Mouse (Mus musculus): ENCODE measurements around the gene Ppfibp2. TPM values are rescaled to one million over a fixed set of nuclear protein-coding genes. Genes with fewer than 3 reads are reported as not detected.

Ppfibp2 gene
- polyA plus RNA-seq, 2 experiments: 14.4 TPM

- Histone ChIP-seq H3K9ac (ENCODE audit: low read depth, low read length, severe bottlenecking) (no peak overlapping the region), H3K9me3 (ENCODE audit: control insufficient read depth, low read length) (no peaks in the 10 kb centered on the region), H3K4me1 (ENCODE audit: control insufficient read depth, insufficient read depth, low read length) (peaks cover 21% of the 10 kb centered on the region), H3K4me2 (replicated peaks; ENCODE audit: low read depth, low read length, severe bottlenecking) (no peak overlapping the region), H3K36me3 (ENCODE audit: control insufficient read depth, insufficient read depth, low read length) (no peaks in the 10 kb centered on the region; the same call in 1 of the 2 replicates), H3K27ac (replicated peaks; ENCODE audit: low read depth, low read length) (no peak overlapping the region), H3K27me3 (ENCODE audit: control insufficient read depth, insufficient read depth, low read length) (no peaks in the 10 kb centered on the region), H3K4me3 (replicated peaks; ENCODE audit: low read length) (no peak overlapping the region)
- TF ChIP-seq POLR2A (IDR thresholded peaks at IDR 0.05; ENCODE audit: borderline replicate concordance, extremely low read depth, insufficient read depth, insufficient read length): no peak
- DNase-seq (ENCODE audit: low spot score) (no peak), ATAC-seq (ENCODE audit: low FRiP score, low read depth) (no peak)
- WGBS: 68% methylated on average over 4 of the region's 4 CpGs
These were observed 93.0 kb downstream of the Ppfibp2 start for GRCm38 (mm10) chr7:107688040-107688439.

DNA sequence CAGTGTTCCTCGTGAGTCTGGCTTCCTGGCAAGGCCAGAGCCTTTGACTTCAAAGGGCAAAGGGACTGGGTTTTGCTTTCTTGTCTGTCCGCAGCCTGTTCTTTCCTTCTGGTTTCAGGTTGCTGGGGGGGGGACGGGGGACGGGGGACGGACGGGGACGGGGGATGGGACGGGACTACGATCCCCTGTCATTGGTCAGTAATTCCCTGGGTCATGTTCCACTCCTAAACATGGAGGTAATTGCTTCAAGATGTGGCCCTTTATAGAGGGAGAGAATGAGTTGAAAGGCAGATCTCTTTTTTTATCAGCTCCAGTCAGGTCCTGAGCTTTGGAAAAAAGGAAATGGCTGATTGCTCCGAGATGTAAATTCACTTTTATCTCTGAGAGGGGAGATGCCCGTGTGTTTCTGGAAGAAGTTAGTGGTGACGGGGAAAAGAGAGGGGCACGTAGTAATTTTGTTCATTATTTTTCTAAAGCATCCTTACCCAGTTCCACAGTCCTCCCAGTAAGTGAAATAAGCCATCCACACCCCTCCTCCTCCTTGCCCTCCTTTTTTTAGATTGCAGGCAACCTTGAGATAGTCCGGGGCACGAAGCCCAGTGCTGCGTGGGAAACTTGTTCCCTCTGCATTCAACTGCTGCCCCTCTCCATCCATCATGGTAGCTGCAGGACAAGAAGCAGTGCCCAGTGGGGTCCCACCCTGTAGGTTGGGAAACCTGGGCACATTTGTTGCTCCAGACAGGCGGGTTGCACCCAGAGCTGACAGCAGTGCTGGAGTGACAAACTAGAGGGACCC, 95.6 kb downstream of the Ppfibp2 start:
- WGBS: 9% methylated on average over 17 of the region's 17 CpGs
- peak; percentile 63 for DNase-seq (ENCODE audit: low spot score)
- TF ChIP-seq POLR2A (IDR thresholded peaks at IDR 0.05; ENCODE audit: borderline replicate concordance, extremely low read depth, insufficient read depth, insufficient read length): no peak
- Histone ChIP-seq H3K4me3 (replicated peaks; ENCODE audit: low read length) (no peak overlapping the region), H3K4me1 (ENCODE audit: control insufficient read depth, insufficient read depth, low read length) (peaks cover 27% of the 10 kb centered on the region), H3K27me3 (ENCODE audit: control insufficient read depth, insufficient read depth, low read length) (no peaks in the 10 kb centered on the region), H3K9me3 (ENCODE audit: control insufficient read depth, low read length) (no peaks in the 10 kb centered on the region), H3K9ac (ENCODE audit: low read depth, low read length, severe bottlenecking) (no peak overlapping the region), H3K36me3 (ENCODE audit: control insufficient read depth, insufficient read depth, low read length) (no peaks in the 10 kb centered on the region; the same call in 1 of the 2 replicates), H3K27ac (replicated peaks; ENCODE audit: low read depth, low read length) (peak overlapping the region; percentile 55; the same call in 1 of the 2 replicates), H3K4me2 (replicated peaks; ENCODE audit: low read depth, low read length, severe bottlenecking) (peak overlapping the region; percentile 15; the same call in 1 of the 2 replicates)
- ATAC-seq (ENCODE audit: low FRiP score, low read depth): peak; percentile 86; the same call in 1 of the 2 replicates

DNA sequence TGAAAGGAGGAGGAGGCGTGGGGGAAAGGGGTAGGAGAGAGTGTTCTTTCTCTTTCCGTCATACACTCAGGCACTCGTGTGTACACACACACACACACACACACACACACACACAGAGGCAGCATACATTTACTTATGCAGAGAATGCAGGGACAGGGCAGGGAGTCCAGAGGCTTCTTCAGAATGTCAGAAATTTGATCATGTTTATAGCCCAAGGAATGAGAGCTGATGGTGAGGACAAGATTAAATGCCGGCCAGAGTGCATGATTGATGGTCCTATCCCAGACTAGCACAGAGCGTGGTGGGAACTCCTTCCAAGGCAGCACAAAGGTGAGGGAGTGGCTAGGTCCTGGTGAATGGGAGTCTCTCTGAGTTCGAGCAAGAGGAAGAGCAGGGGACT, 96.5 kb downstream of the Ppfibp2 start:
- H3K27ac ChIP-seq (replicated peaks; ENCODE audit: low read depth, low read length): no peak overlapping the region
- H3K9ac ChIP-seq (ENCODE audit: low read depth, low read length, severe bottlenecking): no peak overlapping the region
- H3K36me3 ChIP-seq (ENCODE audit: control insufficient read depth, insufficient read depth, low read length): no peaks in the 10 kb centered on the region; the same call in 1 of the 2 replicates
- no peaks in the 10 kb centered on the region for H3K9me3 ChIP-seq (ENCODE audit: control insufficient read depth, low read length)
- H3K4me3 ChIP-seq (replicated peaks; ENCODE audit: low read length): no peak overlapping the region
- H3K4me2 ChIP-seq (replicated peaks; ENCODE audit: low read depth, low read length, severe bottlenecking): no peak overlapping the region
- 29% methylated on average over 6 of the region's 6 CpGs for WGBS
- ATAC-seq (ENCODE audit: low FRiP score, low read depth) (0 out of 2 replicates have a peak, but pooled peaks have one; percentile 10), DNase-seq (ENCODE audit: low spot score) (no peak)
- peaks cover 27% of the 10 kb centered on the region for H3K4me1 ChIP-seq (ENCODE audit: control insufficient read depth, insufficient read depth, low read length)
- no peaks in the 10 kb centered on the region for H3K27me3 ChIP-seq (ENCODE audit: control insufficient read depth, insufficient read depth, low read length)
- TF ChIP-seq POLR2A (IDR thresholded peaks at IDR 0.05; ENCODE audit: borderline replicate concordance, extremely low read depth, insufficient read depth, insufficient read length): no peak

- WGBS: 64% methylated on average over 10 of the region's 10 CpGs
- Histone ChIP-seq H3K27ac (replicated peaks; ENCODE audit: low read depth, low read length) (no peak overlapping the region), H3K9ac (ENCODE audit: low read depth, low read length, severe bottlenecking) (no peak overlapping the region), H3K36me3 (ENCODE audit: control insufficient read depth, insufficient read depth, low read length) (peaks cover 3% of the 10 kb centered on the region; the same call in 1 of the 2 replicates), H3K4me2 (replicated peaks; ENCODE audit: low read depth, low read length, severe bottlenecking) (no peak overlapping the region), H3K4me3 (replicated peaks; ENCODE audit: low read length) (no peak overlapping the region), H3K27me3 (ENCODE audit: control insufficient read depth, insufficient read depth, low read length) (no peaks in the 10 kb centered on the region), H3K4me1 (ENCODE audit: control insufficient read depth, insufficient read depth, low read length) (peaks cover 27% of the 10 kb centered on the region), H3K9me3 (ENCODE audit: control insufficient read depth, low read length) (no peaks in the 10 kb centered on the region)
- DNase-seq (ENCODE audit: low spot score): no peak
- TF ChIP-seq POLR2A (IDR thresholded peaks at IDR 0.05; ENCODE audit: borderline replicate concordance, extremely low read depth, insufficient read depth, insufficient read length): no peak
- no peak for ATAC-seq (ENCODE audit: low FRiP score, low read depth)
These were observed 99.4 kb downstream of the Ppfibp2 start for GRCm38 (mm10) chr7:107694254-107694947.

- no peaks in the 10 kb centered on the region for H3K9me3 ChIP-seq (ENCODE audit: control insufficient read depth, low read length)
- no peaks in the 10 kb centered on the region for H3K27me3 ChIP-seq (ENCODE audit: control insufficient read depth, insufficient read depth, low read length)
- ATAC-seq (ENCODE audit: low FRiP score, low read depth): no peak
- H3K9ac ChIP-seq (ENCODE audit: low read depth, low read length, severe bottlenecking): no peak overlapping the region
- peaks cover 3% of the 10 kb centered on the region; the same call in 1 of the 2 replicates for H3K36me3 ChIP-seq (ENCODE audit: control insufficient read depth, insufficient read depth, low read length)
- H3K4me2 ChIP-seq (replicated peaks; ENCODE audit: low read depth, low read length, severe bottlenecking): no peak overlapping the region
- no peak for DNase-seq (ENCODE audit: low spot score)
- no peak overlapping the region for H3K27ac ChIP-seq (replicated peaks; ENCODE audit: low read depth, low read length)
- no peak for TF ChIP-seq POLR2A (IDR thresholded peaks at IDR 0.05; ENCODE audit: borderline replicate concordance, extremely low read depth, insufficient read depth, insufficient read length)
- 87% methylated on average over 5 of the region's 5 CpGs for WGBS
- 0 out of 2 replicates have a peak, but pooled peaks cover 5% of the 10 kb centered on the region for H3K4me1 ChIP-seq (ENCODE audit: control insufficient read depth, insufficient read depth, low read length)
- H3K4me3 ChIP-seq (replicated peaks; ENCODE audit: low read length): no peak overlapping the region
These were observed 102.1 kb downstream of the Ppfibp2 start for GRCm38 (mm10) chr7:107697066-107697465.

All from limb, embryonic 14.5 days (tissue).